Mouse (Mus musculus) liver, adult 2 months (tissue): Measurements from ENCODE around the gene Rab44. TPM values are rescaled to one million over a fixed set of nuclear protein-coding genes. Genes with fewer than 3 reads are reported as not detected.

Experiments used
- DNase-seq: peaks from one replicate; pipeline ENCODE4 v3.0.0-alpha.2; 2011; ENCODE audit warnings: low read depth, low spot score; ENCODE audit errors: extremely low read depth
- H3K27ac ChIP-seq: fragments of 200-500 bp; replicated peaks from 2 replicates; pipeline ENCODE4 v1.5.1; 2012; ENCODE audit warnings: low read depth, mild to moderate bottlenecking, control low read depth, inconsistent platforms, low read length; ENCODE audit not compliant: insufficient read depth
- H3K27me3 ChIP-seq: fragments of 200-500 bp; 2 replicates; pipeline ENCODE4 v1.6.1; 2012; ENCODE audit warnings: mild to moderate bottlenecking, moderate library complexity, low read length, inconsistent platforms; ENCODE audit not compliant: control insufficient read depth, insufficient read depth
- H3K36me3 ChIP-seq: fragments of 200-500 bp; 2 replicates; pipeline ENCODE4 v1.6.1; 2012; ENCODE audit warnings: low read length, inconsistent platforms; ENCODE audit not compliant: control insufficient read depth, insufficient read depth
- H3K4me1 ChIP-seq: fragments of 200-500 bp; 2 replicates; pipeline ENCODE4 v1.6.1; 2011; ENCODE audit warnings: low read length; ENCODE audit not compliant: control insufficient read depth, insufficient read depth
- H3K4me3 ChIP-seq: fragments of 200-500 bp; 2 replicates; pipeline ENCODE4 v1.5.1; 2011; ENCODE audit warnings: low read depth, mild to moderate bottlenecking, control low read depth, low read length, moderate library complexity; ENCODE audit not compliant: insufficient read depth
- H3K79me2 ChIP-seq: fragments of 200-500 bp; 2 replicates; pipeline ENCODE4 v1.6.1; 2012; ENCODE audit warnings: inconsistent platforms, mild to moderate bottlenecking, low read length, moderate library complexity; ENCODE audit not compliant: control insufficient read depth, insufficient read depth
- H3K9ac ChIP-seq: fragments of 200-500 bp; 2 replicates; pipeline ENCODE4 v1.6.1; 2012; ENCODE audit warnings: low read depth, mild to moderate bottlenecking, control low read depth, inconsistent platforms, low read length
- CTCF ChIP-seq: fragments of 200-500 bp; IDR thresholded peaks from 2 replicates; pipeline ENCODE4 v1.5.1; 2011; ENCODE audit warnings: low read depth, low read length, control low read depth
- POLR2A ChIP-seq: fragments of 200-500 bp; IDR thresholded peaks from 2 replicates; pipeline ENCODE4 v1.6.1; 2011; ENCODE audit warnings: low read length, control low read depth; ENCODE audit not compliant: insufficient read depth; ENCODE audit errors: extremely low read depth
- WGBS: fragments of 180-500 bp; shearing (Covaris S2); methylation state at CpG from one replicate; pipeline ENCODE4 v1.1.7; 2018; 5-methylcytosine and 5-hydroxymethylcytosine counted together
- polyA plus RNA-seq: library from polyadenylated mRNA; depleted of rRNA; stranded (reverse); fragments of >200 nt; gene quantifications from 2 replicates; pipeline ENCODE4 v1.2.3, GENCODE M21; 2012
- total RNA-seq: library from RNA; depleted of rRNA; stranded (reverse); fragments of >200 nt; gene quantifications from 2 replicates; pipeline ENCODE4 v1.2.3, GENCODE M21; 2014

Rab44 gene
- total and polyA plus RNA-seq, 2 experiments: 0.15 TPM; not detected in 1

- H3K36me3 ChIP-seq: no peaks in the 10 kb centered on the region
- WGBS: 88% methylated on average over 16 of the region's 16 CpGs
- no peaks in the 10 kb centered on the region for H3K27me3 ChIP-seq
- no peak for DNase-seq
- no peaks in the 10 kb centered on the region for H3K79me2 ChIP-seq
- H3K4me3 ChIP-seq: no peak overlapping the region
- H3K9ac ChIP-seq: no peak overlapping the region
- peaks cover 7% of the 10 kb centered on the region for H3K4me1 ChIP-seq
- TF ChIP-seq POLR2A (no peak), CTCF (no peak)
- no peak overlapping the region for H3K27ac ChIP-seq
These were observed 42.5 kb downstream of the Rab44 start for GRCm38 (mm10) chr17:29156396-29156795.

GRCm38 (mm10) chr17:29156866-29157265, 42.9 kb downstream of the Rab44 start:
- peak; percentile 95 for DNase-seq
- H3K9ac ChIP-seq: no peak overlapping the region
- 17% methylated on average over 8 of the region's 8 CpGs for WGBS

GRCm38 (mm10) chr17:29158899-29159298, 45.0 kb downstream of the Rab44 start:
- TF ChIP-seq POLR2A (no peak), CTCF (no peak)
- no peak for DNase-seq
- no peak overlapping the region for H3K4me3 ChIP-seq
- H3K27me3 ChIP-seq: no peaks in the 10 kb centered on the region
- WGBS: 95% methylated on average over 15 of the region's 15 CpGs
- no peaks in the 10 kb centered on the region for H3K36me3 ChIP-seq
- H3K4me1 ChIP-seq: peaks cover 7% of the 10 kb centered on the region
- no peaks in the 10 kb centered on the region for H3K79me2 ChIP-seq
- no peak overlapping the region for H3K9ac ChIP-seq
- no peak overlapping the region for H3K27ac ChIP-seq

More at GRCm38 (mm10) chr17:29156866-29157265, 42.9 kb downstream of the Rab44 start:
- Histone ChIP-seq H3K4me3 (no peak overlapping the region), H3K36me3 (no peaks in the 10 kb centered on the region), H3K79me2 (no peaks in the 10 kb centered on the region), H3K27ac (no peak overlapping the region), H3K27me3 (no peaks in the 10 kb centered on the region), H3K4me1 (peaks cover 7% of the 10 kb centered on the region)
- no peak for TF ChIP-seq POLR2A
- TF ChIP-seq CTCF: no peak

GRCm38 (mm10) chr17:29159320-29159719, 45.4 kb downstream of the Rab44 start:
- Histone ChIP-seq H3K36me3 (no peaks in the 10 kb centered on the region), H3K9ac (no peak overlapping the region), H3K79me2 (no peaks in the 10 kb centered on the region), H3K27me3 (no peaks in the 10 kb centered on the region), H3K27ac (no peak overlapping the region), H3K4me1 (peaks cover 7% of the 10 kb centered on the region), H3K4me3 (no peak overlapping the region)
- DNase-seq: no peak
- TF ChIP-seq CTCF (no peak), POLR2A (no peak)
- 94% methylated on average over 5 of the region's 5 CpGs for WGBS

GRCm38 (mm10) chr17:29159743-29160455, 46.0 kb downstream of the Rab44 start:
- 79% methylated on average over 16 of the region's 16 CpGs for WGBS
- Histone ChIP-seq H3K9ac (no peak overlapping the region), H3K79me2 (no peaks in the 10 kb centered on the region), H3K4me3 (no peak overlapping the region), H3K27ac (no peak overlapping the region), H3K36me3 (no peaks in the 10 kb centered on the region), H3K27me3 (no peaks in the 10 kb centered on the region), H3K4me1 (peaks cover 7% of the 10 kb centered on the region)
- TF ChIP-seq CTCF (no peak), POLR2A (no peak)
- DNase-seq: peak; percentile 63

- Histone ChIP-seq H3K79me2 (no peaks in the 10 kb centered on the region), H3K27ac (no peak overlapping the region), H3K4me1 (peaks cover under 1% of the 10 kb centered on the region; the same call in 1 of the 2 replicates), H3K9ac (no peak overlapping the region), H3K4me3 (no peak overlapping the region), H3K27me3 (no peaks in the 10 kb centered on the region), H3K36me3 (no peaks in the 10 kb centered on the region)
- WGBS: 95% methylated on average over 13 of the region's 13 CpGs
- TF ChIP-seq CTCF (no peak), POLR2A (no peak)
- DNase-seq: no peak
These were observed 48.4 kb downstream of the Rab44 start for GRCm38 (mm10) chr17:29162334-29162733.
